Mouse (Mus musculus) liver, adult 2 months (tissue): ENCODE measurements around the gene Gm17304.

Experiments
- CTCF ChIP-seq: fragments of 200-500 bp; IDR thresholded peaks from 2 replicates; pipeline ENCODE4 v1.5.1; 2011; ENCODE audit warnings: low read depth, low read length, control low read depth
- POLR2A ChIP-seq: fragments of 200-500 bp; IDR thresholded peaks from 2 replicates; pipeline ENCODE4 v1.6.1; 2011; ENCODE audit warnings: low read length, control low read depth; ENCODE audit not compliant: insufficient read depth; ENCODE audit errors: extremely low read depth

- no peak for TF ChIP-seq CTCF
- TF ChIP-seq POLR2A, result no peak
These were observed 5.7 kb downstream of the Gm17304 start for GRCm38 (mm10) chr5:106614570-106614969.
